Comparison of ENCODE assay signal across 8 mouse cellular contexts in genomic region chr13:21179367-21179723, GRCm38 (mm10). TPM values are rescaled to one million over a fixed set of nuclear protein-coding genes. Genes with fewer than 3 reads are reported as not detected.
DNase-seq lines count a peak whose midpoint lies in the region; ATAC-seq and TF ChIP-seq lines count a peak whose summit lies in the region.

Gene Trim27 (plus strand): TSS chr13:21179445.

- H3K4me3 ChIP-seq in lung, embryonic 14.5 days (ENCODE audit: low read depth, low read length) = peak within 1 kb of the TSS; percentile 100
- H3K4me3 ChIP-seq in hindbrain, embryonic 15.5 days = peak within 1 kb of the TSS; percentile 93
- peak within 1 kb of the TSS; percentile 88 to 95 for H3K4me3 ChIP-seq in liver, embryonic 14.5 days (ENCODE audit: insufficient read depth in 1 of 2, low read depth in 2 of 2, low read length in 2 of 2)
- H3K4me3 ChIP-seq in stomach, postnatal 0 days (ENCODE audit: low read depth, low read length) = peak within 1 kb of the TSS; percentile 96

- DNase-seq in lung, embryonic 14.5 days = no peak
- no peak for DNase-seq in lung, postnatal 25 days (ENCODE audit: low spot score)
- DNase-seq in adrenal gland, postnatal 4 days (ENCODE audit: low spot score in 2 of 2) = no peak
- no peak for DNase-seq in gastrocnemius, adult 18-20 months (ENCODE audit: low spot score)
- DNase-seq in liver, embryonic 14.5 days (ENCODE audit: low read depth in 3 of 3, low spot score in 3 of 3) = no peak
- DNase-seq in stomach, postnatal 0 days (ENCODE audit: low spot score) = no peak
- no peak for DNase-seq in kidney, adult 18-20 months

- H3K36me3 ChIP-seq in lung, embryonic 14.5 days (ENCODE audit: insufficient read depth) = peaks cover 27% of the 10 kb centered on the region
- peaks cover 14% of the 10 kb centered on the region for H3K36me3 ChIP-seq in hindbrain, embryonic 15.5 days
- H3K36me3 ChIP-seq in liver, embryonic 14.5 days (replicated peaks; ENCODE audit: control insufficient read depth, insufficient read depth, low read depth) = peaks cover 25% of the 10 kb centered on the region
- peaks cover 10% of the 10 kb centered on the region; the same call in 1 of the 2 replicates for H3K36me3 ChIP-seq in stomach, postnatal 0 days (ENCODE audit: control insufficient read depth, insufficient read depth, low read length)

- peak within 1 kb of the TSS; percentile 97 for H3K27ac ChIP-seq in lung, embryonic 14.5 days (ENCODE audit: low read depth)
- H3K27ac ChIP-seq in hindbrain, embryonic 15.5 days (replicated peaks) = peak within 1 kb of the TSS; percentile 97
- H3K27ac ChIP-seq in liver, embryonic 14.5 days = peak within 1 kb of the TSS; percentile 94
- peak within 1 kb of the TSS; percentile 96 for H3K27ac ChIP-seq in stomach, postnatal 0 days (replicated peaks)

- peak; percentile 30 for ATAC-seq in lung, embryonic 14.5 days (ENCODE audit: insufficient read depth)
- peak; percentile 28 for ATAC-seq in hindbrain, embryonic 15.5 days (ENCODE audit: low FRiP score, low read depth)
- peak; percentile 39 for ATAC-seq in liver, embryonic 14.5 days (ENCODE audit: insufficient read depth)
- ATAC-seq in stomach, postnatal 0 days (ENCODE audit: low FRiP score, low TSS enrichment) = peak; percentile 28

- WGBS in lung, embryonic 14.5 days = 1% methylated on average over 15 of the region's 15 CpGs
- WGBS in hindbrain, embryonic 15.5 days = 0% methylated on average over 15 of the region's 15 CpGs
- under 1% methylated on average over 15 of the region's 15 CpGs for WGBS in liver, embryonic 14.5 days (ENCODE audit: insufficient replicate concordance)
- under 1% methylated on average over 15 of the region's 15 CpGs for WGBS in stomach, postnatal 0 days

- no peaks in the 10 kb centered on the region for H3K27me3 ChIP-seq in lung, embryonic 14.5 days (ENCODE audit: insufficient read depth, low read length)
- H3K27me3 ChIP-seq in hindbrain, embryonic 15.5 days = no peaks in the 10 kb centered on the region
- H3K27me3 ChIP-seq in liver, embryonic 14.5 days (ENCODE audit: control insufficient read depth, insufficient read depth, low read length) = no peaks in the 10 kb centered on the region
- no peaks in the 10 kb centered on the region for H3K27me3 ChIP-seq in stomach, postnatal 0 days (ENCODE audit: control insufficient read depth, insufficient read depth, low read length)

- H3K4me1 ChIP-seq in lung, embryonic 14.5 days (ENCODE audit: insufficient read depth) = peaks cover 13% of the 10 kb centered on the region; the same call in 1 of the 2 replicates
- H3K4me1 ChIP-seq in hindbrain, embryonic 15.5 days (replicated peaks) = peaks cover 32% of the 10 kb centered on the region
- H3K4me1 ChIP-seq in liver, embryonic 14.5 days (replicated peaks; ENCODE audit: control insufficient read depth in 2 of 2, insufficient read depth in 2 of 2, low read length in 1 of 2) = peaks cover 7 to 16% of the 10 kb centered on the region in 2 experiments
- H3K4me1 ChIP-seq in stomach, postnatal 0 days (replicated peaks; ENCODE audit: control insufficient read depth, insufficient read depth) = peaks cover 4% of the 10 kb centered on the region; the same call in 1 of the 2 replicates

- TF ChIP-seq EP300 in liver, embryonic 14.5 days (IDR thresholded peaks at IDR 0.05; ENCODE audit: low read depth) = no peak
- no peak for TF ChIP-seq EP300 in stomach, postnatal 0 days (optimal IDR thresholded peaks at IDR 0.05)

- TF ChIP-seq CTCF in lung, embryonic 14.5 days (IDR thresholded peaks at IDR 0.05; ENCODE audit: low read depth) = no peak
- no peak for TF ChIP-seq CTCF in liver, embryonic 14.5 days (IDR thresholded peaks at IDR 0.05; ENCODE audit: low read depth)
- TF ChIP-seq CTCF in stomach, postnatal 0 days (IDR thresholded peaks at IDR 0.05; ENCODE audit: low read depth) = no peak

- H3K9ac ChIP-seq in lung, embryonic 14.5 days = peak within 1 kb of the TSS; percentile 96
- peak within 1 kb of the TSS; percentile 84 for H3K9ac ChIP-seq in hindbrain, embryonic 15.5 days
- H3K9ac ChIP-seq in liver, embryonic 14.5 days (replicated peaks) = peak within 1 kb of the TSS; percentile 86
- peak within 1 kb of the TSS; percentile 88 for H3K9ac ChIP-seq in stomach, postnatal 0 days (ENCODE audit: low read length)

- no peaks in the 10 kb centered on the region for H3K9me3 ChIP-seq in lung, embryonic 14.5 days (ENCODE audit: low read depth, low read length)
- no peaks in the 10 kb centered on the region for H3K9me3 ChIP-seq in hindbrain, embryonic 15.5 days
- H3K9me3 ChIP-seq in liver, embryonic 14.5 days (ENCODE audit: control insufficient read depth, low read length) = no peaks in the 10 kb centered on the region
- no peaks in the 10 kb centered on the region for H3K9me3 ChIP-seq in stomach, postnatal 0 days (ENCODE audit: control insufficient read depth, low read length)

- peak within 1 kb of the TSS; percentile 89 for H3K4me2 ChIP-seq in lung, embryonic 14.5 days
- H3K4me2 ChIP-seq in hindbrain, embryonic 15.5 days = peak within 1 kb of the TSS; percentile 89
- peak within 1 kb of the TSS; percentile 76 for H3K4me2 ChIP-seq in liver, embryonic 14.5 days (ENCODE audit: low read depth)
- H3K4me2 ChIP-seq in stomach, postnatal 0 days (replicated peaks; ENCODE audit: low read depth) = peak within 1 kb of the TSS; percentile 88

RNA-seq across cellular contexts. Expression of gene Trim27, which starts in this region (rescaled TPM):
- 158 and 173 TPM in 2 replicates for polyA plus RNA-seq in lung, embryonic 14.5 days (2014; fragmentation: Nextera tagmentation; extraction: Ambion mirVana)
- 10 to 100 TPM; 73.3 to 75.1 TPM for total RNA-seq in adrenal gland, postnatal 4 days (2021)
- 10 to 100 TPM; 21.0 to 22.0 TPM for total RNA-seq in gastrocnemius, adult 18-20 months (2021)
- polyA plus RNA-seq in hindbrain, embryonic 15.5 days (2015; fragmentation: Nextera tagmentation; extraction: Ambion mirVana) = 84.3 and 84.8 TPM in 2 replicates
- polyA plus RNA-seq in liver, embryonic 14.5 days (2012; rRNA removed) = 28.0 and 36.9 TPM in 2 replicates
- 50.9 and 56.1 TPM in 2 replicates for polyA plus RNA-seq in liver, embryonic 14.5 days (2014; fragmentation: Nextera tagmentation; extraction: Ambion mirVana)
- polyA plus RNA-seq in stomach, postnatal 0 days (2015; fragmentation: Nextera tagmentation; extraction: Ambion mirVana) = 58.5 and 60.2 TPM in 2 replicates
